Comparison of ENCODE assay signal across 28 mouse cellular contexts in the genomic region with DNA sequence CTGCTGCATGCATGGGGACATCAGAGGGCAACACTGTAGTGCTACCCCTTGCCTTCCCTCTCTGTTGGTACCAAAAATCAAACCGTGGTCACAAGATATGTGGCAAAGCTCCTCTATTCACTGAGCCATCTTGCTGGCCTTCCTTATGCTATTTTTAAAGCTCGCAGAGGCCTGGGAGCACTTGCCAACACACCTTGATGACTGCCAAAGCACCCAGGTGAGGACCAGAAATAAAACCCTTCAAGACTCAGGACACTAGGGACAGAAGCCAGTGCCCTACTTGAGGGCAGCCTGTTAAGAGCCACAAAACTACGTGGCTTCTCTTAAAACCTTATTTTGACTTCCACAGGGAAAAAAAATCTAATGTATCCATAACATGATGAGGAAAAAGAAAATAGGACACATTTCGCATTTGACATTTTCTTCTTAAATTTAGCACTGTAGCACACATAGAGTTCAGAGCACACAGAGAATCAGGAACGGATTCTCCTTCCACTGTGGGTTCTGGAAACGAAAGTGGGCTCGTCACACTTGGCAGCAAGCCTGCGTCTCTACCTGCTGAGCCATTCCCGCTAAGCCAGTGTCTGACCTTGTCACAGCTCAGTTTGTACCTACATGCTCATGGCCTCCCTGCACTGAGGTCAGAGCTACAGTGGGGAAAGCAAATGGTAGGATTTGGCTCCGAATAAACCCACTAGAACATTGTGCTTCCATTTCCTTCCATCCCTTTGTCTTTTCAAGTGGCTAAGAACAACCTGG.
DNase-seq lines count a peak whose midpoint lies in the region; TF ChIP-seq lines count a peak whose summit lies in the region.
"Had no signal": no experiment of that assay in that cellular context is flagged by ENCODE, and none has a peak within 500 bp of the region (broad histone marks: within the 10 kb centered on the region; RNA-seq: fewer than 3 reads in every experiment).

No protein-coding gene starts in this region.

- no peak overlapping the region for H3K4me3 ChIP-seq in gastrocnemius, adult 2 months
- H3K4me3 ChIP-seq: embryonic facial prominence, embryonic 10.5 days; embryonic facial prominence, embryonic 15.5 days; forebrain, embryonic 12.5 days; hindbrain, embryonic 13.5 days; limb, embryonic 15.5 days; midbrain, embryonic 10.5 days; midbrain, embryonic 15.5 days had no signal

- DNase-seq in gastrocnemius, adult 2 months = peak; percentile 39
- no peak for DNase-seq in gastrocnemius, adult 8-10 months (ENCODE audit: low spot score in 2 of 2)
- DNase-seq in cerebellum, adult 11 months = peak; percentile 76
- DNase-seq in cerebellum, adult 9-10 months = peak; percentile 91
- peak; percentile 78 to 88 for DNase-seq in cerebellum, postnatal 36 days
- no peak for DNase-seq in liver
- DNase-seq in urinary bladder, adult 2 months (ENCODE audit: low spot score) = no peak
- no peak for DNase-seq in gastrocnemius, postnatal 14 days
- DNase-seq: adrenal gland, postnatal 14 days; gastrocnemius, postnatal 36 days; heart, adult 18-20 months; heart, postnatal 4 days; kidney, adult 9 months; kidney, postnatal 10 days; layer of hippocampus, postnatal 36 days; left cerebral cortex, postnatal 4 days; lung, adult 2 months; lung, postnatal 10 days; right cerebral cortex, adult 18-20 months; thymus, postnatal 4 days had no signal

- no peak overlapping the region; the same call in 1 of the 2 replicates for H3K27ac ChIP-seq in gastrocnemius, adult 2 months
- H3K27ac ChIP-seq: embryonic facial prominence, embryonic 10.5 days; embryonic facial prominence, embryonic 15.5 days; forebrain, embryonic 12.5 days; hindbrain, embryonic 13.5 days; limb, embryonic 15.5 days; liver, embryonic 14.5 days; midbrain, embryonic 10.5 days; midbrain, embryonic 15.5 days had no signal

- intact Hi-C loops in gastrocnemius, adult 2 months (cut with DNase I) = no loop called here
- intact Hi-C loops in gastrocnemius, postnatal 14 days (cut with DNase I; ENCODE audit: low total_unique reads) = no loop called here

- no peak for TF ChIP-seq CTCF in gastrocnemius, adult 2 months (IDR thresholded peaks at IDR 0.05)

Comparison
In these comparisons a context has a peak if more than half of its experiments do, and no peak if none do; other contexts are left out.
1. DNase-seq: peak in gastrocnemius, adult 2 months (single experiment), cerebellum, adult 11 months (single experiment), cerebellum, adult 9-10 months (single experiment) and cerebellum, postnatal 36 days (2 of 2); none in gastrocnemius, adult 8-10 months (0 of 2), liver (single experiment), urinary bladder, adult 2 months (single experiment) and gastrocnemius, postnatal 14 days (single experiment).